Mouse (Mus musculus) CH12.LX (cell line): ENCODE results near the gene Rap1a. TPM values are rescaled to one million over a fixed set of nuclear protein-coding genes. Genes with fewer than 3 reads are reported as not detected.

Source experiments
- DNase-seq: peaks from one replicate; pipeline ENCODE4 v3.0.0-alpha.2; 2013; ENCODE audit errors: extremely low read depth
- H3K27ac ChIP-seq: 2 replicates; pipeline ENCODE4 v1.5.1; 2012; ENCODE audit warnings: low read depth, mild to moderate bottlenecking, control low read depth, moderate library complexity; ENCODE audit not compliant: insufficient read depth
- H3K27me3 ChIP-seq: replicated peaks from 2 replicates; pipeline ENCODE3; 2012; ENCODE audit warnings: inconsistent platforms
- H3K36me3 ChIP-seq, 2 experiments: replicated peaks in 1 of 2; 2 replicates each; pipeline versions ENCODE3 to v1.6.1; 2012; ENCODE audit warnings: inconsistent platforms in 1 of 2, low read length in 1 of 2, mild to moderate bottlenecking in 1 of 2, mixed read lengths in 1 of 2, moderate library complexity in 1 of 2; ENCODE audit not compliant: control insufficient read depth in 1 of 2, insufficient read depth in 1 of 2
- H3K4me1 ChIP-seq, 2 experiments: 2 replicates each; pipeline ENCODE4 v1.6.1; 2012; ENCODE audit warnings: inconsistent platforms in 1 of 2, moderate library complexity in 1 of 2; ENCODE audit not compliant: insufficient read depth in 2 of 2, control insufficient read depth in 1 of 2
- H3K4me2 ChIP-seq: 2 replicates; pipeline ENCODE4 v1.6.1; 2012; ENCODE audit warnings: low read depth, mild to moderate bottlenecking, control low read depth; ENCODE audit not compliant: poor library complexity, insufficient read depth, severe bottlenecking
- H3K4me3 ChIP-seq, 3 experiments: fragments of 150-350 bp in 1 of 3; sonication (generic) in 1 of 3; replicated peaks in 1 of 3; 2 replicates each; pipeline versions ENCODE3 to v1.5.1; 2011 to 2012; ENCODE audit warnings: low read depth in 2 of 3, low read length in 2 of 3, mild to moderate bottlenecking in 2 of 3, moderate library complexity in 2 of 3, control low read depth in 1 of 3, improper control_type of control experiment in 1 of 3, inconsistent platforms in 1 of 3, mixed read lengths in 1 of 3; ENCODE audit not compliant: poor library complexity in 1 of 3
- H3K79me2 ChIP-seq: replicated peaks from 2 replicates; pipeline ENCODE4 v1.6.1; 2012; ENCODE audit warnings: mild to moderate bottlenecking, moderate library complexity; ENCODE audit not compliant: control insufficient read depth, poor library complexity, insufficient read depth, severe bottlenecking; ENCODE audit errors: extremely low read depth
- H3K9ac ChIP-seq: 2 replicates; pipeline ENCODE4 v1.6.1; 2012; ENCODE audit warnings: low read depth, mild to moderate bottlenecking, control low read depth, moderate library complexity; ENCODE audit not compliant: insufficient read depth
- H3K9me3 ChIP-seq: replicated peaks from 2 replicates; pipeline ENCODE3; 2012; ENCODE audit warnings: low read length, inconsistent platforms, mixed read lengths
- BHLHE40 ChIP-seq: IDR thresholded peaks from 2 replicates; pipeline ENCODE4 v1.6.1; 2011; ENCODE audit warnings: mild to moderate bottlenecking, low read depth, low read length, improper control_type of control experiment
- CHD1 ChIP-seq: IDR thresholded peaks from 2 replicates; pipeline ENCODE4 v1.6.1; 2012; ENCODE audit warnings: low read depth, low read length, improper control_type of control experiment, inconsistent platforms
- E2F4 ChIP-seq: IDR thresholded peaks from 2 replicates; pipeline ENCODE4 v1.6.1; 2011; ENCODE audit warnings: low read depth, low read length, improper control_type of control experiment; ENCODE audit not compliant: insufficient replicate concordance
- ELF1 ChIP-seq: IDR thresholded peaks from 2 replicates; pipeline ENCODE4 v1.6.1; 2014; ENCODE audit warnings: low read depth, mild to moderate bottlenecking, inconsistent platforms, low read length, improper control_type of control experiment
- EP300 ChIP-seq: IDR thresholded peaks from 2 replicates; pipeline ENCODE4 v1.6.1; 2011; ENCODE audit warnings: low read length, improper control_type of control experiment
- JUN ChIP-seq: IDR thresholded peaks from 2 replicates; pipeline ENCODE4 v1.6.1; 2011; ENCODE audit warnings: low read depth, mild to moderate bottlenecking, low read length, improper control_type of control experiment, moderate library complexity; ENCODE audit not compliant: insufficient read depth
- KAT2A ChIP-seq: IDR thresholded peaks from 2 replicates; pipeline ENCODE4 v1.6.1; 2012; ENCODE audit warnings: low read length, improper control_type of control experiment, inconsistent platforms; ENCODE audit not compliant: insufficient replicate concordance
- MAFK ChIP-seq: IDR thresholded peaks from 2 replicates; pipeline ENCODE4 v1.6.1; 2011; ENCODE audit warnings: low read length, improper control_type of control experiment; ENCODE audit not compliant: insufficient replicate concordance
- MAX ChIP-seq: IDR thresholded peaks from 2 replicates; pipeline ENCODE4 v1.6.1; 2011; ENCODE audit warnings: low read length, improper control_type of control experiment
- MAZ ChIP-seq: IDR thresholded peaks from 2 replicates; pipeline ENCODE4 v1.6.1; 2012; ENCODE audit warnings: low read depth, mild to moderate bottlenecking, inconsistent platforms, low read length, improper control_type of control experiment, moderate library complexity
- MEF2A ChIP-seq: IDR thresholded peaks from 2 replicates; pipeline ENCODE4 v1.6.1; 2014; ENCODE audit warnings: low read depth, mild to moderate bottlenecking, inconsistent platforms, low read length, improper control_type of control experiment, borderline replicate concordance
- NELFE ChIP-seq: IDR thresholded peaks from 2 replicates; pipeline ENCODE4 v1.6.1; 2011; ENCODE audit warnings: low read depth, low read length, improper control_type of control experiment
- POLR2A ChIP-seq: IDR thresholded peaks from 2 replicates; pipeline ENCODE4 v1.6.1; 2011; ENCODE audit warnings: low read depth, mild to moderate bottlenecking, improper control_type of control experiment, low read length
- POLR2AphosphoS2 ChIP-seq: IDR thresholded peaks from 2 replicates; pipeline ENCODE4 v1.6.1; 2011; ENCODE audit warnings: low read depth, low read length, improper control_type of control experiment
- RAD21 ChIP-seq: IDR thresholded peaks from 2 replicates; pipeline ENCODE4 v1.6.1; 2011; ENCODE audit warnings: low read depth, mild to moderate bottlenecking, low read length, improper control_type of control experiment, moderate library complexity
- SMC3 ChIP-seq: IDR thresholded peaks from 2 replicates; pipeline ENCODE4 v1.6.1; 2011; ENCODE audit warnings: low read depth, low read length, improper control_type of control experiment
- TCF12 ChIP-seq: IDR thresholded peaks from 2 replicates; pipeline ENCODE4 v1.6.1; 2014; ENCODE audit warnings: low read depth, mild to moderate bottlenecking, inconsistent platforms, low read length, improper control_type of control experiment
- UBTF ChIP-seq: IDR thresholded peaks from 2 replicates; pipeline ENCODE4 v1.6.1; 2012; ENCODE audit warnings: low read depth, mild to moderate bottlenecking, inconsistent platforms, low read length, improper control_type of control experiment, moderate library complexity
- USF1 ChIP-seq: IDR thresholded peaks from 2 replicates; pipeline ENCODE4 v1.6.1; 2014; ENCODE audit warnings: low read depth, mild to moderate bottlenecking, inconsistent platforms, low read length, improper control_type of control experiment
- ZC3H11A ChIP-seq: IDR thresholded peaks from 2 replicates; pipeline ENCODE4 v1.6.1; 2012; ENCODE audit warnings: low read depth, mild to moderate bottlenecking, inconsistent platforms, low read length, improper control_type of control experiment
- ZKSCAN1 ChIP-seq: IDR thresholded peaks from 2 replicates; pipeline ENCODE4 v1.6.1; 2012; ENCODE audit warnings: low read depth, inconsistent platforms, low read length, improper control_type of control experiment, borderline replicate concordance
- ZMIZ1 ChIP-seq: IDR thresholded peaks from 2 replicates; pipeline ENCODE4 v1.6.1; 2012; ENCODE audit warnings: low read depth, mild to moderate bottlenecking, inconsistent platforms, low read length, improper control_type of control experiment
- ZNF384 ChIP-seq: IDR thresholded peaks from 2 replicates; pipeline ENCODE4 v1.6.1; 2012; ENCODE audit warnings: low read depth, low read length, improper control_type of control experiment, inconsistent platforms
- dilution Hi-C: fragments of 300-500 bp; cut with MboI; formaldehyde crosslinking; loops from 2 replicates; pipeline ENCODE4 v1.14.3; 2020; ENCODE audit warnings: low sequenced_read_pairs; ENCODE audit not compliant: extremely low pct_unique_long_range_greater_than_20kb, extremely low pct_ligation_motif_present
- in situ Hi-C: fragments of 300-500 bp; cut with MboI; formaldehyde crosslinking; loops from 3 replicates; pipeline ENCODE4 v1.14.3; 2019; ENCODE audit warnings: low sequenced_read_pairs, low pct_ligation_motif_present, low pct_unique_long_range_greater_than_20kb, mixed read lengths
- polyA plus RNA-seq: library from polyadenylated mRNA; unstranded; fragments of >175 nt; gene quantifications from 2 replicates; pipeline ENCODE4 v1.2.1, GENCODE M21; 2012; ENCODE audit warnings: low read depth; ENCODE audit not compliant: insufficient read length
- total RNA-seq, 2 experiments: library from RNA; depleted of rRNA; stranded (reverse); fragments of 300-350 nt in 1 of 2; fragments of >200 nt in 1 of 2; gene quantifications; 2 replicates each; pipeline ENCODE4 v1.2.3; 2012 to 2014

The Rap1a gene
- total and polyA plus RNA-seq, 3 experiments, result 63.3 to 250 (median 209) TPM

GRCm38 (mm10) chr3:105720514-105720913 is 80.6 kb downstream of the Rap1a start:
- dilution Hi-C loops (no loop called here), in situ Hi-C loops (loop anchor here (5.0 kb wide), 1 partner anchor 33 kb away; the partner anchor contains the start of gene Ddx20)
- TF ChIP-seq NELFE (no peak), BHLHE40 (no peak), POLR2AphosphoS2 (no peak), JUN (no peak)

DNA sequence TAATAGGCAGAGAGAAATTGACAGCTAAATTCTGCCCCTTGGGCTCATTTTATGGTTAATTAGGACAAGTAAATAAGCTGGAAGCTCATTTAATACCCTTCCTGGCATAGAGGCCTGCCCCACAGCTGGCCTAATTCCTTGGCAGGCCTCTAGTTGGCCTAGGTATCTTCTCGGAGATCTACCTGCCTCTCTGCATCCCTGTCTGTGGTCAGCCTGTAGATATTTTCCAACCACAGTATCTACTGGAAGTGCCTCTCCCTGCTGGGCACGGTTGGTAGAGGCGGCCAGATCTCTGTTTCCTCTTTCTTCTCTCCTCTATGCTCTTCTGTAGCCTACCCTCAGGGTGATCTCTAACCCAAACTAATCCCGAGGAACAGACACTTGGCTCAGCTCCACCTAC is 81.2 kb downstream of the Rap1a start:
- in situ Hi-C loops, result loop anchor here (5.0 kb wide), 1 partner anchor 33 kb away; the partner anchor contains the start of gene Ddx20
- no peaks in the 10 kb centered on the region for H3K79me2 ChIP-seq
- dilution Hi-C loops, result no loop called here
- H3K27ac ChIP-seq, result no peak overlapping the region
- DNase-seq, result no peak
- H3K4me2 ChIP-seq, result no peak overlapping the region
- peaks cover 14 to 33% of the 10 kb centered on the region in 2 experiments for H3K36me3 ChIP-seq
- H3K4me1 ChIP-seq, result peaks cover 4 to 45% of the 10 kb centered on the region in 2 experiments; a peak in 3 of 4 replicates
- H3K9me3 ChIP-seq, result no peaks in the 10 kb centered on the region
- no peak overlapping the region for H3K9ac ChIP-seq
- H3K4me3 ChIP-seq, result no peak overlapping the region
- no peak for TF ChIP-seq MAFK
- no peak for TF ChIP-seq ZNF384
- TF ChIP-seq MAZ, result no peak
- no peak for TF ChIP-seq ZC3H11A
- TF ChIP-seq KAT2A, result no peak
- no peak for TF ChIP-seq POLR2A
- no peak for TF ChIP-seq MAX
- TF ChIP-seq SMC3, result no peak
- TF ChIP-seq USF1, result no peak
- TF ChIP-seq ZKSCAN1, result no peak
- no peak for TF ChIP-seq EP300
- TF ChIP-seq ZMIZ1, result no peak
- TF ChIP-seq ELF1, result no peak
- TF ChIP-seq UBTF, result no peak
- TF ChIP-seq MEF2A, result no peak
- no peak for TF ChIP-seq TCF12
- no peak for TF ChIP-seq POLR2AphosphoS2
- no peak for TF ChIP-seq RAD21
- no peak for TF ChIP-seq E2F4
- no peak for TF ChIP-seq CHD1
- H3K27me3 ChIP-seq, result no peaks in the 10 kb centered on the region

More at GRCm38 (mm10) chr3:105720514-105720913, 80.6 kb downstream of the Rap1a start:
- Histone ChIP-seq H3K4me2 (no peak overlapping the region), H3K79me2 (no peaks in the 10 kb centered on the region), H3K9me3 (no peaks in the 10 kb centered on the region), H3K4me1 (peaks cover 4 to 45% of the 10 kb centered on the region in 2 experiments; a peak in 3 of 4 replicates), H3K36me3 (peaks cover 17 to 38% of the 10 kb centered on the region in 2 experiments), H3K9ac (no peak overlapping the region), H3K27ac (no peak overlapping the region), H3K4me3 (no peak overlapping the region), H3K27me3 (no peaks in the 10 kb centered on the region)
- DNase-seq, result no peak
